Mouse (Mus musculus): ENCODE results near the gene Olfr74. TPM values are rescaled to one million over a fixed set of nuclear protein-coding genes. Genes with fewer than 3 reads are reported as not detected.

Gene Olfr74
- not detected for polyA plus RNA-seq (2014; fragmentation: Illumina TruSeq; extraction: RNeasy Lipid Tissue Mini Kit (QIAGEN cat#74804); ENCODE audit: low read depth, low replicate concordance)

GRCm38 (mm10) chr2:87974563-87974962 lies at the start of gene Olfr74:
Olfr74 (minus strand) TSS chr2:87974663.

DNA sequence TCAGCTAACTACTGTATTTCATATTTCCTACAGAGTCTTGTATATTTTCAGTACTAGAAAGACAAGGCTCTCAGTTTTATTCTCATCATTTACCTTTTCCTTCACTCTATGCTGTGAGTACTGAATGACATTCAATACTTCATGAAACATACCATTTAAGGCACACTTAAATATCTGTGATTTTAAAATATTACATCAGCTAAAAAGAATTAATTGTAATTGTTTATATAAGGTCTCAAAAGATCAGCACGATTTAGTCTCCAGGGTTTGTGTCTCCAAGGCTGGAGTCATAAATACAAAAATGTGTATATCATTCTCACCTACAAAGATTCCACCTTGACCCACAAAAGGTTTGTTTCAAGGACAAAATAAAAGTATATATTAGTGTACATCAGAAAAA lies 48.0 kb upstream of the Olfr74 start, which contains the start of gene Olfr1161:
Olfr1161 (plus strand) TSS at position 301 of the 400 bp plus-strand sequence.

DNA sequence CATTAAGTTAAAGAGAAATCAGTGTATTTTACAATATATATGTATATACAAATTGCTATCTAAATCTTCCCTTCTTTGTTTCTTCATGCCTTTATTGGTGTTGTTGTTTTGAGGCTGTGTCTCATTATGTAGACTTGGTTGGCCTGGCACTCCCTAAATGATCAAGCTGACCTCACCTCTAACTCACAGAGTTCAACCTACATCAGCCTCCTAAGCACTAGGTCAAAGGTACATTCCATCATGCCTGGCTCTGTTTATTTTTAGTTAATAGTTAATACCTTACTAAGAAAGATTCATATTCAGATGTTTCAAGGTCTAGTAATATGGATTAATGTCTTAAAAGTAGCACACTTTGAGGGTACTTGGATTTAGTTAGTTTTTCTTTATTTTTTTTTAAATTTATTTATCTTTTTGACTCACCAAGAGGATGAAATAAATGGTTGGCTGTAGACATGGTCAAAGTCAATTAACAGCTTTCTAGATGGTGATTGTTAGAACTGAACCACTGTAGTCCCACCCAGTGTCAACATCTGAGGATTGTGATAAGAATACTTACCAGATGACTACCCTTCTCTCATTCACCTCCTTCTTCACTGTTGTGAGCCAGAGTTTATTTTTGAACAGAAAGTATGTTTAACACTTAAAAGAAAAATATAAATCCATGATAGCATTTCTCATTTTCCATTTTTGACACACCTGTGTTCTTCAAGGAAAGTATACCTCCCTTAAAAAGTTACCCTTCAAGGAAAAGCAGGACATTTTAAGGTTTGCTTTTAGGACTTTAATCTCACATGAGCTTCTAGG lies 33.3 kb upstream of the Olfr74 start, which contains the start of gene Olfr1160:
Olfr1160 (minus strand) TSS at position 754 of the 804 bp plus-strand sequence.

GRCm38 (mm10) chr2:87989813-87990212 lies 15.3 kb upstream of the Olfr74 start, which contains the start of gene Olfr1158:
Olfr1158 (plus strand) TSS chr2:87990113.

DNA sequence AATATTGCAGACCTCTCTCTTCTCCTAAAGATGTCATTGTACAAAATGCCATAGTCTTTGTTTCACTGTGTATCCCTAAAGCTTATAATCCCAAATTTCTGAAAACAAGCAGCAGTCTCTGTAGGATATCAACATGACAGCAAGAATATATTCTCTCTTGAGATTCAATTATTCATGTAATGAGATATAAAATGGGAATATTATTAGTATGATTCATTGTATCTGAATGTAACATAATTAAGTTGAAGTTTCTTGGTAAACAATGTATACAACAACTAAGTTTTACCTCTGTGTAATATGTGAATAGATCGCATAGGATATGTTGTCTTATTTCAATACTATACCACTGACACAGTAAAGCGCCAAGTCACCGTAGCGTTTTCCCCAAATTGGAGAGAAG lies 6.3 kb downstream of the Olfr74 start, which contains the start of gene Olfr1157:
Olfr1157 (minus strand) TSS at position 101 of the 400 bp plus-strand sequence.

DNA sequence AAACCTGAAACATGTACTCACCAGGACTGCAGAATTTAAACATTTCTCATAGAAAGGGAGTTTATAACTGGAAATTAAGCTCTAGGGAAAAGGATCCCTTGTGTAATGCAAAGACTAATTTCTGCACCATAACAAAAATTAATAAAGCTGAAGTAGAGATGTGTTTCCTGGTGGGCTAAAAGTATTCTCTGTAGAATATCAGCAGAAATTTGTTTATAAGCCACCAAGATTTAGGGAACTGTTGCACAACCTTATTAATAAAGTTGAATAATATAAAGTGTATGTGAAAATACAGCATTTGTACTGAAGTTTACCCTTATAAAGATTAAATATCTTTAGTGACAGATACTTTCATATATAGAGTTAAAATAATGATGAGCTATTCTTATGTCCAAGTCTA lies 21.5 kb downstream of the Olfr74 start, which contains the start of gene Olfr1156:
Olfr1156 (minus strand) TSS at position 101 of the 400 bp plus-strand sequence.

DNA sequence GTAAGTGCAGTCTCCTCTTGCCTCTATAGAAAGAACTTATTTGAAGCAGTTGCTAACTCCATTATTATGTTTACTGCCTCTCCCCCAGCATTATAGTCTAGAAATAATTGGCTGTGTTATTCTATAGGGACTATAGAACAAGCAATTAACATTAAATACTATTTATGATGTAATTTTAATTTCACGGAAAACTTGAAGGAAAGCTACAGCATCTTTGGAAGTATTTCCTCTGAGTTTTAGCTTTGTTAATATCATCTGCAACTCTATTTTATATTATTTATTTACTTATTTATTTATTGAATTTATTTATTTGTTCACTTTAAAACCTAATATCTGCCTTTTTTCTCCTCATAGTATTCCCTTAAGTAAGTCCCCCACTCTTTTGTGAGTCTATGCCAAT lies 29.4 kb downstream of the Olfr74 start, which contains the start of gene Olfr1155:
Olfr1155 (minus strand) TSS at position 101 of the 400 bp plus-strand sequence.

Other genes with a start within 250 kb of the Olfr74 start
- not detected for gene Olfr1138, start 234.7 kb downstream of the Olfr74 start, polyA plus RNA-seq (2014; fragmentation: Illumina TruSeq; extraction: RNeasy Lipid Tissue Mini Kit (QIAGEN cat#74804); ENCODE audit: low read depth, low replicate concordance)
- not detected for gene Olfr1140, start 230.9 kb downstream of the Olfr74 start, polyA plus RNA-seq (2014; fragmentation: Illumina TruSeq; extraction: RNeasy Lipid Tissue Mini Kit (QIAGEN cat#74804); ENCODE audit: low read depth, low replicate concordance)
- not detected for gene Olfr1141, start 220.7 kb downstream of the Olfr74 start, polyA plus RNA-seq (2014; fragmentation: Illumina TruSeq; extraction: RNeasy Lipid Tissue Mini Kit (QIAGEN cat#74804); ENCODE audit: low read depth, low replicate concordance)
- not detected for gene Olfr152, start 195.2 kb downstream of the Olfr74 start, polyA plus RNA-seq (2014; fragmentation: Illumina TruSeq; extraction: RNeasy Lipid Tissue Mini Kit (QIAGEN cat#74804); ENCODE audit: low read depth, low replicate concordance)
- not detected for gene Olfr1143, start 174.1 kb downstream of the Olfr74 start, polyA plus RNA-seq (2014; fragmentation: Illumina TruSeq; extraction: RNeasy Lipid Tissue Mini Kit (QIAGEN cat#74804); ENCODE audit: low read depth, low replicate concordance)
- gene Olfr1145, start 164.8 kb downstream of the Olfr74 start, polyA plus RNA-seq (2014; fragmentation: Illumina TruSeq; extraction: RNeasy Lipid Tissue Mini Kit (QIAGEN cat#74804); ENCODE audit: low read depth, low replicate concordance): not detected
- not detected for gene Olfr1148, start 144.1 kb downstream of the Olfr74 start, polyA plus RNA-seq (2014; fragmentation: Illumina TruSeq; extraction: RNeasy Lipid Tissue Mini Kit (QIAGEN cat#74804); ENCODE audit: low read depth, low replicate concordance)
- not detected for gene Olfr1150-ps1, start 130.7 kb downstream of the Olfr74 start, polyA plus RNA-seq (2014; fragmentation: Illumina TruSeq; extraction: RNeasy Lipid Tissue Mini Kit (QIAGEN cat#74804); ENCODE audit: low read depth, low replicate concordance)
- not detected for gene Olfr1151, start 118.8 kb downstream of the Olfr74 start, polyA plus RNA-seq (2014; fragmentation: Illumina TruSeq; extraction: RNeasy Lipid Tissue Mini Kit (QIAGEN cat#74804); ENCODE audit: low read depth, low replicate concordance)
- not detected for gene Olfr1152, start 108.2 kb downstream of the Olfr74 start, polyA plus RNA-seq (2014; fragmentation: Illumina TruSeq; extraction: RNeasy Lipid Tissue Mini Kit (QIAGEN cat#74804); ENCODE audit: low read depth, low replicate concordance)
- gene Olfr1153, start 79.7 kb downstream of the Olfr74 start, polyA plus RNA-seq (2014; fragmentation: Illumina TruSeq; extraction: RNeasy Lipid Tissue Mini Kit (QIAGEN cat#74804); ENCODE audit: low read depth, low replicate concordance): not detected
- gene Olfr1154, start 69.5 kb downstream of the Olfr74 start, polyA plus RNA-seq (2014; fragmentation: Illumina TruSeq; extraction: RNeasy Lipid Tissue Mini Kit (QIAGEN cat#74804); ENCODE audit: low read depth, low replicate concordance): not detected
- gene Olfr1155, start 29.5 kb downstream of the Olfr74 start, polyA plus RNA-seq (2014; fragmentation: Illumina TruSeq; extraction: RNeasy Lipid Tissue Mini Kit (QIAGEN cat#74804); ENCODE audit: low read depth, low replicate concordance): not detected
- gene Olfr1156, start 21.6 kb downstream of the Olfr74 start, polyA plus RNA-seq (2014; fragmentation: Illumina TruSeq; extraction: RNeasy Lipid Tissue Mini Kit (QIAGEN cat#74804); ENCODE audit: low read depth, low replicate concordance): not detected
- gene Olfr1157, start 6.4 kb downstream of the Olfr74 start, polyA plus RNA-seq (2014; fragmentation: Illumina TruSeq; extraction: RNeasy Lipid Tissue Mini Kit (QIAGEN cat#74804); ENCODE audit: low read depth, low replicate concordance): not detected
- not detected for gene Olfr1158, start 15.4 kb upstream of the Olfr74 start, polyA plus RNA-seq (2014; fragmentation: Illumina TruSeq; extraction: RNeasy Lipid Tissue Mini Kit (QIAGEN cat#74804); ENCODE audit: low read depth, low replicate concordance)
- not detected for gene Olfr1160, start 33.6 kb upstream of the Olfr74 start, polyA plus RNA-seq (2014; fragmentation: Illumina TruSeq; extraction: RNeasy Lipid Tissue Mini Kit (QIAGEN cat#74804); ENCODE audit: low read depth, low replicate concordance)
- gene Olfr1161, start 48.1 kb upstream of the Olfr74 start, polyA plus RNA-seq (2014; fragmentation: Illumina TruSeq; extraction: RNeasy Lipid Tissue Mini Kit (QIAGEN cat#74804); ENCODE audit: low read depth, low replicate concordance): not detected
- gene Olfr73, start 63.0 kb upstream of the Olfr74 start, polyA plus RNA-seq (2014; fragmentation: Illumina TruSeq; extraction: RNeasy Lipid Tissue Mini Kit (QIAGEN cat#74804); ENCODE audit: low read depth, low replicate concordance): not detected
- gene Olfr1162, start 76.5 kb upstream of the Olfr74 start, polyA plus RNA-seq (2014; fragmentation: Illumina TruSeq; extraction: RNeasy Lipid Tissue Mini Kit (QIAGEN cat#74804); ENCODE audit: low read depth, low replicate concordance): not detected
- not detected for gene Olfr1163, start 97.2 kb upstream of the Olfr74 start, polyA plus RNA-seq (2014; fragmentation: Illumina TruSeq; extraction: RNeasy Lipid Tissue Mini Kit (QIAGEN cat#74804); ENCODE audit: low read depth, low replicate concordance)
- gene Olfr1164, start 119.3 kb upstream of the Olfr74 start, polyA plus RNA-seq (2014; fragmentation: Illumina TruSeq; extraction: RNeasy Lipid Tissue Mini Kit (QIAGEN cat#74804); ENCODE audit: low read depth, low replicate concordance): not detected
- not detected for gene Olfr1166, start 153.6 kb upstream of the Olfr74 start, polyA plus RNA-seq (2014; fragmentation: Illumina TruSeq; extraction: RNeasy Lipid Tissue Mini Kit (QIAGEN cat#74804); ENCODE audit: low read depth, low replicate concordance)
- gene Olfr1167, start 180.5 kb upstream of the Olfr74 start, polyA plus RNA-seq (2014; fragmentation: Illumina TruSeq; extraction: RNeasy Lipid Tissue Mini Kit (QIAGEN cat#74804); ENCODE audit: low read depth, low replicate concordance): not detected
- not detected for gene Olfr1168, start 207.2 kb upstream of the Olfr74 start, polyA plus RNA-seq (2014; fragmentation: Illumina TruSeq; extraction: RNeasy Lipid Tissue Mini Kit (QIAGEN cat#74804); ENCODE audit: low read depth, low replicate concordance)

Measured in liver, adult 10 weeks (tissue).